Mouse (Mus musculus) olfactory bulb, adult 2 months (tissue): ENCODE measurements around the gene Mau2. TPM values are rescaled to one million over a fixed set of nuclear protein-coding genes. Genes with fewer than 3 reads are reported as not detected.
"Not testable (repeated sequence)": the region's sequence is repeated elsewhere in the genome, so short reads cannot be mapped to it uniquely, and the experiment has no call there.

ENCODE experiments used
- H3K27ac ChIP-seq: fragments of 200-500 bp; 2 replicates; pipeline ENCODE4 v1.5.1; 2012; ENCODE audit warnings: low read depth, low read length; ENCODE audit not compliant: insufficient read depth
- H3K4me1 ChIP-seq: fragments of 200-500 bp; 2 replicates; pipeline ENCODE4 v1.6.1; 2012; ENCODE audit warnings: low read length; ENCODE audit not compliant: control insufficient read depth, insufficient read depth
- H3K4me3 ChIP-seq: fragments of 200-500 bp; 2 replicates; pipeline ENCODE4 v1.5.1; 2012; ENCODE audit warnings: mild to moderate bottlenecking, low read depth, low read length, moderate library complexity; ENCODE audit not compliant: insufficient read depth
- CTCF ChIP-seq: fragments of 200-500 bp; IDR thresholded peaks from 2 replicates; pipeline ENCODE4 v1.5.1; 2012; ENCODE audit warnings: low read depth, mild to moderate bottlenecking, low read length, moderate library complexity; ENCODE audit not compliant: insufficient read depth
- POLR2A ChIP-seq: fragments of 200-500 bp; IDR thresholded peaks from 2 replicates; pipeline ENCODE4 v1.6.1; 2012; ENCODE audit warnings: mild to moderate bottlenecking, low read depth, low read length, moderate library complexity; ENCODE audit not compliant: insufficient read depth
- WGBS: fragments of 180-500 bp; shearing (Covaris S2); methylation state at CpG from one replicate; pipeline ENCODE4 v1.1.7; 2018; 5-methylcytosine and 5-hydroxymethylcytosine counted together
- polyA plus RNA-seq: library from polyadenylated mRNA; stranded (reverse); fragments of >200 nt; gene quantifications from 2 replicates; pipeline ENCODE4 v1.2.4, GENCODE M21; 2012; ENCODE audit warnings: low replicate concordance; ENCODE audit not compliant: missing spikeins, insufficient read depth, insufficient read length

Gene Mau2
- polyA plus RNA-seq, 1 experiment: not detected

- Histone ChIP-seq H3K4me3 (peak overlapping the region; percentile 64), H3K27ac (no peak overlapping the region), H3K4me1 (peaks cover 10% of the 10 kb centered on the region)
- no peak for TF ChIP-seq CTCF
- WGBS: 0% methylated on average over 7 of the region's 7 CpGs
Observed at GRCm38 (mm10) chr8:69995422-69995775, 47.1 kb downstream of the Mau2 start.

GRCm38 (mm10) chr8:69988936-69989335 is 53.6 kb downstream of the Mau2 start:
- H3K4me3 ChIP-seq, H3K27ac ChIP-seq, H3K4me1 ChIP-seq: not testable (repeated sequence)
- 97% methylated on average over 7 of the region's 7 CpGs for WGBS

DNA sequence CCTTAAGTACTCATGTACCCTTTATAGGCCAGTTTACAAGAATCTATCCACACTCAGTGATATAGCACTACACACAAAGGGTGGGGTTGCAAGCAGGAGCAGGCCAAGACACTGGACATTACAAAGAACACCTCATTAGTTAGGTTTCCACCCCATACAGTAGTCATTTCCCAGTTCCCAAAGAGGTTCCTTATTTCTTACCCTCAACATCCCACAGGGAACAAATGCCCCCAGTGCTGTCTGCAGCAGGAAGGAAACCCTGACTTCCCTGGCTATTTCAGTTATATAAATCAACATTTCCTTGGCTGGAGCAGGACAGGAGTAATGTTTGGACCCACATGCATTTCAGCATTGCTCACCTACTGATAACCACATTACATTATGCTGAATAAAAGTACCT is 54.8 kb downstream of the Mau2 start:
- no peak overlapping the region for H3K27ac ChIP-seq
- TF ChIP-seq CTCF (no peak), POLR2A (no peak)

GRCm38 (mm10) chr8:69984876-69985553 is 57.5 kb downstream of the Mau2 start:
- H3K4me1 ChIP-seq: no peaks in the 10 kb centered on the region
- TF ChIP-seq POLR2A: no peak
- TF ChIP-seq CTCF: no peak
- no peak overlapping the region for H3K4me3 ChIP-seq
- WGBS: 80% methylated on average over 2 of the region's 2 CpGs
- H3K27ac ChIP-seq: no peak overlapping the region

More for the DNA sequence above, 54.8 kb downstream of the Mau2 start:
- no peak overlapping the region for H3K4me3 ChIP-seq
- H3K4me1 ChIP-seq: no peaks in the 10 kb centered on the region

DNA sequence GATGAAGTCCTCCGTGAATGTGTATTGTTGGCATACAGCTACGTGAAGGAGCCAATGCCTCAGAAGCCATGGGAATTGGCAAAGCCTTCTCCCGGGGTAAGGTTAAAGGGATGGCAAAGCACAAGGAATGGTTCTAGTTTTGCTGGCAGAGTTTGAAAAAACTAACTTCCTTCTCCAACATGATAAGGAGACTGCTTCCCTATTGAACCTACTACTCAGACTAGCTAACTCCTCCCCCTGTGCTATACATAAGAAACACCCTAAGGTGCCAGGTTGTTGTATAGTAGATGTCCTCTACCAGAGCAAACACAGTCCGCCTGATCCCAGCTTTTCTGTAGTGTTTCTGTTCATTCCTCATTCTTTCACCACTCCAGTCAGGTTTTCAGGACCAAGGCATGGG is 64.1 kb downstream of the Mau2 start:
- Histone ChIP-seq H3K4me1 (peaks cover 4% of the 10 kb centered on the region; the same call in 1 of the 2 replicates), H3K27ac (no peak overlapping the region), H3K4me3 (no peak overlapping the region)
- WGBS: 91% methylated on average over 4 of the region's 4 CpGs
- TF ChIP-seq POLR2A: no peak
- TF ChIP-seq CTCF: no peak

DNA sequence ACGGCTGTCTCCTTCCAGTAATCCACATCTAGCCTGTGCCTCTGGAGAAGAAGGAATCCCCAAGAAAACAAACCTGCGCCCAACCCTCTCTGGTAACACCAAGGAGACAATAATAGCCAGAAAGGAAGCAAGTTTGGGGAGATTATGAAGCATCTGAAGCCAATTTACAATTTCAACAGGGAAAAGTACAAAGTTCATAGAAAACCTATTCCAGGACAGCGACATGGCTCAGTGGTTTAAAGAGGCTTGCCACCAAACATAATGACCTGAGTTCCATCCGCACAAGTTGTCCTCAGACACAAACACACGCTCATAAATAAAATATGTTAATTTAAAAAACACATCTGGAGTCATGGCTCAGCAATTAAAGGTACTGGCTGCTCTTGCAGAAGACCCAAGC is 67.7 kb downstream of the Mau2 start:
- 40% methylated on average over 5 of the region's 5 CpGs for WGBS
- H3K27ac ChIP-seq: no peak overlapping the region
- H3K4me3 ChIP-seq: peak overlapping the region; percentile 70
- TF ChIP-seq CTCF: no peak
- no peak for TF ChIP-seq POLR2A
- H3K4me1 ChIP-seq: peaks cover 14% of the 10 kb centered on the region

DNA sequence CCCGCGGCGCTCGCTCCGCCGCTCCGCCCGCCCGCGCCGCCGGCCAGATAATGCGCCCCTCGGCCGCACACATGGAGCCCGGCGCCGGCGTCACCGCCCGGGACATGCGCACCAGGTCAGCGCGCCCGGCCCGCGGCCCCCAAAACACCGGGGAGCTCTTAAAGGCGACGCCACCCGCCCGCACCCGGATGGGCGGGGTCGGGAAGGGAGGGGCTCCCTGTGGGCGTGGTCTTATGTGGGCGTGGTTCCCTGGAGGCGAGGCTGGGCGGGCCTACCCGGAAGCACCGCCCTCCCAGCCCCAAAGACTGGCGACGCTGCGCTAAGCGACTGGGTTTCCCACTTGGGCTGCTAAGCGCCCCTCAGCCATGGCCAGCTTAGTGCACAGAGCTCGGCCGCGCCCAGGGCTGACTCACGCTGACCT is 68.3 kb downstream of the Mau2 start:
- WGBS: 1% methylated on average over 50 of the region's 50 CpGs
- H3K4me3 ChIP-seq: peak overlapping the region; percentile 70
- H3K27ac ChIP-seq: no peak overlapping the region

GRCm38 (mm10) chr8:69973442-69974161 is 68.9 kb downstream of the Mau2 start:
- under 1% methylated on average over 67 of the region's 68 CpGs for WGBS
- H3K27ac ChIP-seq: no peak overlapping the region
- H3K4me1 ChIP-seq: peaks cover 14% of the 10 kb centered on the region
- TF ChIP-seq POLR2A: no peak
- TF ChIP-seq CTCF: 0 out of 2 replicates have a peak, but pooled peaks have one; percentile 8
- H3K4me3 ChIP-seq: peak overlapping the region; percentile 70

More for the DNA sequence above, 68.3 kb downstream of the Mau2 start:
- TF ChIP-seq POLR2A (0 out of 2 replicates have a peak, but pooled peaks have one; percentile 7), CTCF (no peak)
- H3K4me1 ChIP-seq: peaks cover 14% of the 10 kb centered on the region

GRCm38 (mm10) chr8:69973063-69973441 is 69.5 kb downstream of the Mau2 start:
- TF ChIP-seq CTCF (no peak), POLR2A (no peak)
- 27% methylated on average over 7 of the region's 7 CpGs for WGBS
- Histone ChIP-seq H3K27ac (no peak overlapping the region), H3K4me3 (peak overlapping the region; percentile 70), H3K4me1 (peaks cover 14% of the 10 kb centered on the region)

GRCm38 (mm10) chr8:69970880-69971279 is 71.7 kb downstream of the Mau2 start:
- no peak overlapping the region for H3K4me3 ChIP-seq
- WGBS: 95% methylated on average over 2 of the region's 2 CpGs
- TF ChIP-seq POLR2A: no peak
- H3K27ac ChIP-seq: no peak overlapping the region
- H3K4me1 ChIP-seq: peaks cover 14% of the 10 kb centered on the region
